Mouse (Mus musculus): Measurements from ENCODE around the gene Scamp1. TPM values are rescaled to one million over a fixed set of nuclear protein-coding genes. Genes with fewer than 3 reads are reported as not detected.

The Scamp1 gene
- polyA plus RNA-seq, 1 experiment from 2014 or later, result 167 TPM

GRCm38 (mm10) chr13:94268201-94268600, 17.5 kb downstream of the Scamp1 start:
- Histone ChIP-seq H3K4me1 (peaks cover 33% of the 10 kb centered on the region), H3K27ac (replicated peaks) (no peak overlapping the region), H3K9ac (replicated peaks) (no peak overlapping the region), H3K9me3 (replicated peaks) (no peaks in the 10 kb centered on the region), H3K36me3 (no peaks in the 10 kb centered on the region), H3K4me3 (replicated peaks) (no peak overlapping the region), H3K27me3 (replicated peaks) (no peaks in the 10 kb centered on the region), H3K4me2 (no peak overlapping the region)
- 52% methylated on average over 7 of the region's 7 CpGs for WGBS
- ATAC-seq (ENCODE audit: low FRiP score), result no peak

- H3K27me3 ChIP-seq (replicated peaks), result no peaks in the 10 kb centered on the region
- no peak for ATAC-seq (ENCODE audit: low FRiP score)
- H3K9ac ChIP-seq (replicated peaks), result no peak overlapping the region
- H3K4me3 ChIP-seq (replicated peaks), result no peak overlapping the region
- H3K4me2 ChIP-seq, result no peak overlapping the region
- no peak overlapping the region for H3K27ac ChIP-seq (replicated peaks)
- no peaks in the 10 kb centered on the region for H3K36me3 ChIP-seq
- peaks cover 33% of the 10 kb centered on the region for H3K4me1 ChIP-seq
- WGBS, result 68% methylated on average over 4 of the region's 4 CpGs
- no peaks in the 10 kb centered on the region for H3K9me3 ChIP-seq (replicated peaks)
Observed at GRCm38 (mm10) chr13:94267190-94267589, 18.5 kb downstream of the Scamp1 start.

GRCm38 (mm10) chr13:94266530-94266929, 19.1 kb downstream of the Scamp1 start:
- ATAC-seq (ENCODE audit: low FRiP score), result no peak
- H3K4me3 ChIP-seq (replicated peaks), result no peak overlapping the region
- H3K27me3 ChIP-seq (replicated peaks), result no peaks in the 10 kb centered on the region
- no peak overlapping the region for H3K9ac ChIP-seq (replicated peaks)
- WGBS, result 92% methylated on average over 6 of the region's 6 CpGs
- H3K36me3 ChIP-seq, result no peaks in the 10 kb centered on the region
- peaks cover 27% of the 10 kb centered on the region for H3K4me1 ChIP-seq
- no peak overlapping the region for H3K4me2 ChIP-seq
- no peaks in the 10 kb centered on the region for H3K9me3 ChIP-seq (replicated peaks)
- no peak overlapping the region for H3K27ac ChIP-seq (replicated peaks)

DNA sequence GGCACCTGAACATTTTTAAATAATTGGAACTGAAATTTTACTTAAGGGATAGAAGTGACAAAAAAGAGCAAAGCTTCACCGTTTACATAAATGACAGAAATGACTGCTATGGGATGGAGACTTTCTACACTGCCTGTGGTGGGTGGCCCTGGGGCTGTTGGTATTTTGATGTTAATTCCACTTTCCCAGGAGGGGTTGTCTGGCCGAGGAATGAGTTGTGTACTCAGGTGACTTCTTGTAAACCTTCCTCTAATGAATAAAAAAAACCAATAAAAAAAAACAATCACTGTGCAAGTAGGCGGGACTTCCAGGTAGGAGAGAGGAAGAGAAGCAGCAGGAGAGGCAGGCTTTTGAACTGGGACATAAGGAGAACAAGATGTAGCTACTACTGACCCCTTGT, 20.4 kb downstream of the Scamp1 start:
- Histone ChIP-seq H3K27me3 (replicated peaks) (no peaks in the 10 kb centered on the region), H3K9me3 (replicated peaks) (no peaks in the 10 kb centered on the region), H3K4me2 (no peak overlapping the region), H3K9ac (replicated peaks) (no peak overlapping the region), H3K4me1 (peaks cover 23% of the 10 kb centered on the region), H3K36me3 (no peaks in the 10 kb centered on the region), H3K4me3 (replicated peaks) (no peak overlapping the region), H3K27ac (replicated peaks) (no peak overlapping the region)
- no peak for ATAC-seq (ENCODE audit: low FRiP score)
- WGBS, result 64% methylated on average over 3 of the region's 3 CpGs

DNA sequence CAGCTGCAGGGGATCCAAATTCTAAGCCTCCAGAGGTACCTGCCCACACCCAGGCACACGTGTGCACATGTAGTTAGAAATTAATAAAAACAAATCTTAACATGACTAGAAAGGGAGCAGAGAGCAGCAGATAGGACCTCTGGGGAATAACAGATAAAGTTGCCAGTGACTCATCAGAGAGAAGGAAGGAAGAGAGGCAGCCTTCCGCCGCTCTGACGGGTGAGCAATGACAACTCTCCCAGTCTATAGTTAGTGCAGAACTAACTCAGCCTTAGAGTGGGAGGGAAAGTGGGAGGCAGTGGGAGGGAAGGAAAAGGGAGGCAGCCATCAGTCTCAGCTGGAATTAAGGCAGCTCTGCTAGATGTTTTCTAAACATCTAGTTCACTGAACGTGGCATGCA, 21.7 kb downstream of the Scamp1 start:
- no peaks in the 10 kb centered on the region for H3K9me3 ChIP-seq (replicated peaks)
- no peak for ATAC-seq (ENCODE audit: low FRiP score)
- peaks cover 21% of the 10 kb centered on the region for H3K4me1 ChIP-seq
- no peak overlapping the region for H3K4me2 ChIP-seq
- no peaks in the 10 kb centered on the region for H3K36me3 ChIP-seq
- H3K27ac ChIP-seq (replicated peaks), result no peak overlapping the region
- no peak overlapping the region for H3K9ac ChIP-seq (replicated peaks)
- WGBS, result 74% methylated on average over 5 of the region's 5 CpGs
- H3K27me3 ChIP-seq (replicated peaks), result no peaks in the 10 kb centered on the region
- H3K4me3 ChIP-seq (replicated peaks), result no peak overlapping the region

GRCm38 (mm10) chr13:94262551-94262950, 23.1 kb downstream of the Scamp1 start:
- Histone ChIP-seq H3K9ac (replicated peaks) (no peak overlapping the region), H3K27ac (replicated peaks) (no peak overlapping the region), H3K36me3 (no peaks in the 10 kb centered on the region), H3K9me3 (replicated peaks) (no peaks in the 10 kb centered on the region), H3K4me3 (replicated peaks) (no peak overlapping the region), H3K27me3 (replicated peaks) (no peaks in the 10 kb centered on the region), H3K4me2 (no peak overlapping the region), H3K4me1 (peaks cover 12% of the 10 kb centered on the region; the same call in 1 of the 2 replicates)
- ATAC-seq (ENCODE audit: low FRiP score), result no peak
- 79% methylated on average over 4 of the region's 4 CpGs for WGBS

GRCm38 (mm10) chr13:94261624-94262023, 24.0 kb downstream of the Scamp1 start:
- H3K27ac ChIP-seq (replicated peaks), result no peak overlapping the region
- WGBS, result 79% methylated on average over 6 of the region's 6 CpGs
- H3K36me3 ChIP-seq, result no peaks in the 10 kb centered on the region
- no peak overlapping the region for H3K4me3 ChIP-seq (replicated peaks)
- ATAC-seq (ENCODE audit: low FRiP score), result no peak
- H3K4me1 ChIP-seq, result peaks cover 9% of the 10 kb centered on the region; the same call in 1 of the 2 replicates
- H3K9me3 ChIP-seq (replicated peaks), result no peaks in the 10 kb centered on the region
- H3K9ac ChIP-seq (replicated peaks), result no peak overlapping the region
- no peaks in the 10 kb centered on the region for H3K27me3 ChIP-seq (replicated peaks)
- H3K4me2 ChIP-seq, result no peak overlapping the region

- no peaks in the 10 kb centered on the region for H3K9me3 ChIP-seq (replicated peaks)
- no peak overlapping the region for H3K9ac ChIP-seq (replicated peaks)
- 89% methylated on average over 8 of the region's 8 CpGs for WGBS
- no peaks in the 10 kb centered on the region for H3K36me3 ChIP-seq
- 0 out of 2 replicates have a peak, but pooled peaks cover 6% of the 10 kb centered on the region for H3K4me1 ChIP-seq
- H3K4me2 ChIP-seq, result no peak overlapping the region
- H3K27me3 ChIP-seq (replicated peaks), result no peaks in the 10 kb centered on the region
- H3K4me3 ChIP-seq (replicated peaks), result no peak overlapping the region
- ATAC-seq (ENCODE audit: low FRiP score), result no peak
- H3K27ac ChIP-seq (replicated peaks), result no peak overlapping the region
Observed at GRCm38 (mm10) chr13:94260961-94261360, 24.7 kb downstream of the Scamp1 start.

DNA sequence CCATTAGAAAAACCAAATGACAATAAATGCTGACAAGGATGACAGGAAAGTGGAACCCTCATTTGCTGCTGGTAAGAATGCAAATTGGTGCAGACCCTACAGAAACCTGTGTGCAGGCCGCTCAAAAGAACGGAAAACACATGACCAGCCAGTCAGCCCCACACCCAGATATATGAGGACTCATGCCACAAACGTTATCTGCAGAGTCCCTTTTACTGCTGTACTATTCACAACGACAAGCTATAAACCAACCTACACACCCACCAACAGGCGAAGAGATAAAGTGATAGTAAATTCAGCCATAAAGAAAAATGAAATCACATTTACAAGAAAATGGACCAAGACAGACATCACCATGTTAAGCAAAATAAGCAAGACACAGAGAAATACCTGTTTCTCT, 26.4 kb downstream of the Scamp1 start:
- H3K27me3 ChIP-seq (replicated peaks), result no peaks in the 10 kb centered on the region
- no peaks in the 10 kb centered on the region for H3K36me3 ChIP-seq
- no peak overlapping the region for H3K9ac ChIP-seq (replicated peaks)
- H3K9me3 ChIP-seq (replicated peaks), result no peaks in the 10 kb centered on the region
- WGBS, result 64% methylated on average over 5 of the region's 5 CpGs
- 0 out of 2 replicates have a peak, but pooled peaks cover 6% of the 10 kb centered on the region for H3K4me1 ChIP-seq
- no peak for ATAC-seq (ENCODE audit: low FRiP score)
- H3K4me2 ChIP-seq, result no peak overlapping the region
- H3K27ac ChIP-seq (replicated peaks), result no peak overlapping the region
- H3K4me3 ChIP-seq (replicated peaks), result no peak overlapping the region

DNA sequence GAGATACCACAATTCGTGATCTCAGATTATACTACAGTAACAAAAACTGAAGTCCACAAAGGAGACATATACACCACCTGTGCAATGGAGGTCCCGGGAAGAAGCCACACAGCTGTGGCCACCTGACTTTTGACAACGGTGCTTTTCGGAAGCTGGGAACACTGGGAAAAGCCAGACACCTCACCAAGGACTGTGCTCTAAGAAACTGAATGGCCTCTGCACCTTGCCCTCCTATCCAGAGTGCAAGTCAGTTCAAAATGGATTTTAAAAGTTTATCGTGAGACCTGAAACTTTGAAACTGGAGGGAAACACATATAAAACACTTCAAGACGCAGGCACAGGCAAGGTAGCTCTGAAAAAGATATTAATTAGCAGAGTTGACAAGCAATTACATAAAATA, 27.1 kb downstream of the Scamp1 start:
- Histone ChIP-seq H3K27ac (replicated peaks) (no peak overlapping the region), H3K4me2 (no peak overlapping the region), H3K9ac (replicated peaks) (no peak overlapping the region), H3K4me3 (replicated peaks) (no peak overlapping the region), H3K36me3 (no peaks in the 10 kb centered on the region), H3K9me3 (replicated peaks) (no peaks in the 10 kb centered on the region), H3K27me3 (replicated peaks) (no peaks in the 10 kb centered on the region), H3K4me1 (0 out of 2 replicates have a peak, but pooled peaks cover 6% of the 10 kb centered on the region)
- no peak for ATAC-seq (ENCODE audit: low FRiP score)
- WGBS, result 94% methylated on average over 6 of the region's 6 CpGs

GRCm38 (mm10) chr13:94257711-94258110, 27.9 kb downstream of the Scamp1 start:
- no peaks in the 10 kb centered on the region for H3K27me3 ChIP-seq (replicated peaks)
- no peaks in the 10 kb centered on the region for H3K36me3 ChIP-seq
- H3K4me1 ChIP-seq, result 0 out of 2 replicates have a peak, but pooled peaks cover 6% of the 10 kb centered on the region
- no peak overlapping the region for H3K4me3 ChIP-seq (replicated peaks)
- no peak overlapping the region for H3K27ac ChIP-seq (replicated peaks)
- no peak overlapping the region for H3K4me2 ChIP-seq
- ATAC-seq (ENCODE audit: low FRiP score), result no peak
- H3K9ac ChIP-seq (replicated peaks), result no peak overlapping the region
- WGBS, result 73% methylated on average over 2 of the region's 2 CpGs
- no peaks in the 10 kb centered on the region for H3K9me3 ChIP-seq (replicated peaks)

- Histone ChIP-seq H3K4me3 (replicated peaks) (no peak overlapping the region), H3K4me2 (no peak overlapping the region), H3K9me3 (replicated peaks) (no peaks in the 10 kb centered on the region), H3K27ac (replicated peaks) (no peak overlapping the region), H3K27me3 (replicated peaks) (no peaks in the 10 kb centered on the region), H3K36me3 (no peaks in the 10 kb centered on the region), H3K9ac (replicated peaks) (no peak overlapping the region), H3K4me1 (0 out of 2 replicates have a peak, but pooled peaks cover 6% of the 10 kb centered on the region)
- WGBS, result 93% methylated on average over 2 of the region's 2 CpGs
- ATAC-seq (ENCODE audit: low FRiP score), result no peak
Observed at GRCm38 (mm10) chr13:94255176-94255575, 30.5 kb downstream of the Scamp1 start.

- ATAC-seq (ENCODE audit: low FRiP score), result no peak
- Histone ChIP-seq H3K4me3 (replicated peaks) (no peak overlapping the region), H3K27ac (replicated peaks) (no peak overlapping the region), H3K4me1 (0 out of 2 replicates have a peak, but pooled peaks cover 3% of the 10 kb centered on the region), H3K27me3 (replicated peaks) (no peaks in the 10 kb centered on the region), H3K4me2 (no peak overlapping the region), H3K36me3 (no peaks in the 10 kb centered on the region), H3K9me3 (replicated peaks) (no peaks in the 10 kb centered on the region), H3K9ac (replicated peaks) (no peak overlapping the region)
- WGBS, result 93% methylated on average over 3 of the region's 3 CpGs
Observed at GRCm38 (mm10) chr13:94254286-94254685, 31.4 kb downstream of the Scamp1 start.
